10 mouse cellular contexts compared by ENCODE assay signal in genomic region chr6:135228465-135228941, GRCm38 (mm10). TPM values are rescaled to one million over a fixed set of nuclear protein-coding genes. Genes with fewer than 3 reads are reported as not detected.
DNase-seq lines count a peak whose midpoint lies in the region; ATAC-seq lines count a peak whose summit lies in the region.
"Had no signal": no experiment of that assay in that cellular context is flagged by ENCODE, and none has a peak within 500 bp of the region (broad histone marks: within the 10 kb centered on the region; RNA-seq: fewer than 3 reads in every experiment).

No protein-coding gene starts in this region.

- peaks cover 20% of the 10 kb centered on the region for H3K4me1 ChIP-seq in forebrain, embryonic 10.5 days
- peaks cover 3% of the 10 kb centered on the region for H3K4me1 ChIP-seq in forebrain, embryonic 15.5 days
- no peaks in the 10 kb centered on the region for H3K4me1 ChIP-seq in lung, embryonic 16.5 days (replicated peaks; ENCODE audit: control insufficient read depth, insufficient read depth, low read length)
- 0 out of 2 replicates have a peak, but pooled peaks cover 3% of the 10 kb centered on the region for H3K4me1 ChIP-seq in hindbrain, embryonic 11.5 days (replicated peaks; ENCODE audit: control insufficient read depth, insufficient read depth, low read length)

- H3K27ac ChIP-seq in forebrain, embryonic 10.5 days, result peak overlapping the region; percentile 71; the same call in 1 of the 2 replicates
- no peak overlapping the region for H3K27ac ChIP-seq in forebrain, embryonic 15.5 days (replicated peaks)
- no peak overlapping the region for H3K27ac ChIP-seq in lung, embryonic 16.5 days (ENCODE audit: low read length)
- H3K27ac ChIP-seq in hindbrain, embryonic 11.5 days (ENCODE audit: low read depth, low read length), result no peak overlapping the region

- 51% methylated on average over 10 of the region's 10 CpGs for WGBS in forebrain, embryonic 10.5 days
- WGBS in forebrain, embryonic 15.5 days, result 37% methylated on average over 10 of the region's 10 CpGs
- WGBS in lung, embryonic 16.5 days, result 55% methylated on average over 10 of the region's 10 CpGs
- 45% methylated on average over 10 of the region's 10 CpGs for WGBS in hindbrain, embryonic 11.5 days

- H3K9me3 ChIP-seq in forebrain, embryonic 10.5 days, result no peaks in the 10 kb centered on the region
- H3K9me3 ChIP-seq in forebrain, embryonic 15.5 days, result no peaks in the 10 kb centered on the region
- H3K9me3 ChIP-seq in lung, embryonic 16.5 days (ENCODE audit: control insufficient read depth, low read length), result no peaks in the 10 kb centered on the region
- no peaks in the 10 kb centered on the region for H3K9me3 ChIP-seq in hindbrain, embryonic 11.5 days (ENCODE audit: control insufficient read depth, low read length)

- no peaks in the 10 kb centered on the region for H3K27me3 ChIP-seq in forebrain, embryonic 10.5 days (ENCODE audit: poor library complexity, severe bottlenecking)
- H3K27me3 ChIP-seq in forebrain, embryonic 15.5 days, result no peaks in the 10 kb centered on the region
- no peaks in the 10 kb centered on the region for H3K27me3 ChIP-seq in lung, embryonic 16.5 days (ENCODE audit: control insufficient read depth, insufficient read depth, low read depth, low read length)
- H3K27me3 ChIP-seq in hindbrain, embryonic 11.5 days (ENCODE audit: control insufficient read depth, insufficient read depth, low read length), result no peaks in the 10 kb centered on the region

- ATAC-seq in forebrain, embryonic 15.5 days (replicated peaks), result no peak
- ATAC-seq in lung, embryonic 16.5 days (ENCODE audit: low read depth), result peak; percentile 44; the same call in 1 of the 2 replicates
- peak; percentile 69 for ATAC-seq in hindbrain, embryonic 11.5 days (ENCODE audit: low FRiP score)

- no peak overlapping the region for H3K4me2 ChIP-seq in forebrain, embryonic 15.5 days (replicated peaks)
- H3K4me2 ChIP-seq in lung, embryonic 16.5 days (ENCODE audit: low read depth, low read length), result no peak overlapping the region
- H3K4me2 ChIP-seq in hindbrain, embryonic 11.5 days (replicated peaks; ENCODE audit: low read depth, low read length), result no peak overlapping the region
- H3K4me2 ChIP-seq: lung, embryonic 14.5 days had no signal

- no peak for DNase-seq in forebrain, embryonic 10.5 days (ENCODE audit: extremely low spot score, low spot score)
- no peak for DNase-seq in lung, postnatal 10 days
- peak; percentile 39 for DNase-seq in hindbrain, embryonic 11.5 days (ENCODE audit: low spot score)
- DNase-seq in retina, embryonic 14.5 days (ENCODE audit: low spot score), result peak; percentile 47
- DNase-seq in adrenal gland, adult 2 months, result no peak
- no peak for DNase-seq in left cerebral cortex, adult 18-20 months (ENCODE audit: low spot score in 2 of 2)
- DNase-seq: adrenal gland, postnatal 10 days; lung, embryonic 14.5 days had no signal

- no peak overlapping the region for H3K9ac ChIP-seq in forebrain, embryonic 15.5 days (replicated peaks)
- H3K9ac ChIP-seq in lung, embryonic 16.5 days (ENCODE audit: low read length), result no peak overlapping the region
- no peak overlapping the region for H3K9ac ChIP-seq in hindbrain, embryonic 11.5 days (ENCODE audit: low read depth, low read length)
- H3K9ac ChIP-seq: lung, embryonic 14.5 days had no signal

- peaks cover 39% of the 10 kb centered on the region for H3K36me3 ChIP-seq in forebrain, embryonic 10.5 days (replicated peaks)
- peaks cover 33% of the 10 kb centered on the region for H3K36me3 ChIP-seq in forebrain, embryonic 15.5 days
- H3K36me3 ChIP-seq in lung, embryonic 16.5 days (ENCODE audit: control insufficient read depth, insufficient read depth, low read length), result peaks cover 4% of the 10 kb centered on the region; the same call in 1 of the 2 replicates
- H3K36me3 ChIP-seq in hindbrain, embryonic 11.5 days (ENCODE audit: control insufficient read depth, insufficient read depth, low read length), result no peaks in the 10 kb centered on the region

- H3K4me3 ChIP-seq in forebrain, embryonic 10.5 days, result no peak overlapping the region
- H3K4me3 ChIP-seq in forebrain, embryonic 15.5 days, result no peak overlapping the region
- no peak overlapping the region for H3K4me3 ChIP-seq in lung, embryonic 16.5 days (ENCODE audit: low read length)
- H3K4me3 ChIP-seq in hindbrain, embryonic 11.5 days (ENCODE audit: low read depth, low read length), result no peak overlapping the region

RNA-seq across cellular contexts. Expression of gene Gsg1, which starts 25.6 kb away (rescaled TPM):
- polyA plus RNA-seq in forebrain, embryonic 10.5 days (2016; fragmentation: Nextera tagmentation; extraction: Ambion mirVana), result 0.16 TPM in 1 of 2 replicates, not detected in the other
- polyA plus RNA-seq in forebrain, embryonic 15.5 days (2015; fragmentation: Nextera tagmentation; extraction: Ambion mirVana), result 0.22 and 0.31 TPM in 2 replicates
- 7.0 and 7.6 TPM in 2 replicates for polyA plus RNA-seq in lung, embryonic 16.5 days (2015; fragmentation: Nextera tagmentation; extraction: Ambion mirVana)
- 0.32 and 0.66 TPM in 2 replicates for polyA plus RNA-seq in hindbrain, embryonic 11.5 days (2014; fragmentation: Nextera tagmentation; extraction: Ambion mirVana)
- total RNA-seq in adrenal gland, adult 2 months (2021), result not detected
- polyA plus RNA-seq in adrenal gland, adult 2 months (2012; rRNA removed), result 0.18 TPM in 1 of 2 replicates, not detected in the other
- not detected for total RNA-seq in left cerebral cortex, adult 18-20 months (2021)
- total RNA-seq: adrenal gland, postnatal 10 days had no signal

RNA-seq across cellular contexts. Expression of gene Hebp1, which starts 30.7 kb away (rescaled TPM):
- polyA plus RNA-seq in forebrain, embryonic 10.5 days (2016; fragmentation: Nextera tagmentation; extraction: Ambion mirVana), result 3.5 and 7.6 TPM in 2 replicates
- 2.6 and 2.8 TPM in 2 replicates for polyA plus RNA-seq in forebrain, embryonic 15.5 days (2015; fragmentation: Nextera tagmentation; extraction: Ambion mirVana)
- 11.4 and 18.4 TPM in 2 replicates for polyA plus RNA-seq in lung, embryonic 16.5 days (2015; fragmentation: Nextera tagmentation; extraction: Ambion mirVana)
- 2.6 and 4.1 TPM in 2 replicates for polyA plus RNA-seq in hindbrain, embryonic 11.5 days (2014; fragmentation: Nextera tagmentation; extraction: Ambion mirVana)
- total RNA-seq in adrenal gland, adult 2 months (2021), result 10 to 100 TPM; 18.0 to 27.6 TPM
- polyA plus RNA-seq in adrenal gland, adult 2 months (2012; rRNA removed), result 9.5 and 13.4 TPM in 2 replicates
- 10 to 100 TPM; 52.6 to 57.5 TPM for total RNA-seq in left cerebral cortex, adult 18-20 months (2021)

RNA-seq across cellular contexts. Expression of gene Fam234b, which starts 30.7 kb away (rescaled TPM):
- polyA plus RNA-seq in forebrain, embryonic 10.5 days (2016; fragmentation: Nextera tagmentation; extraction: Ambion mirVana), result 23.3 and 25.4 TPM in 2 replicates
- 83.1 and 86.7 TPM in 2 replicates for polyA plus RNA-seq in forebrain, embryonic 15.5 days (2015; fragmentation: Nextera tagmentation; extraction: Ambion mirVana)
- polyA plus RNA-seq in lung, embryonic 16.5 days (2015; fragmentation: Nextera tagmentation; extraction: Ambion mirVana), result 22.8 and 26.0 TPM in 2 replicates
- polyA plus RNA-seq in hindbrain, embryonic 11.5 days (2014; fragmentation: Nextera tagmentation; extraction: Ambion mirVana), result 32.5 and 34.2 TPM in 2 replicates
- 10 to 100 TPM; 13.8 to 31.3 TPM for total RNA-seq in adrenal gland, adult 2 months (2021)
- 14.0 and 21.0 TPM in 2 replicates for polyA plus RNA-seq in adrenal gland, adult 2 months (2012; rRNA removed)
- total RNA-seq in left cerebral cortex, adult 18-20 months (2021), result 100 to 1,000 TPM; 183 to 192 TPM

Comparison
In these comparisons a context has a peak if more than half of its experiments do, and no peak if none do; other contexts are left out.
1. DNase-seq: peak in hindbrain, embryonic 11.5 days (single experiment) and retina, embryonic 14.5 days (single experiment); none in forebrain, embryonic 10.5 days (single experiment), lung, postnatal 10 days (single experiment), adrenal gland, adult 2 months (single experiment) and left cerebral cortex, adult 18-20 months (0 of 2).